Mouse (Mus musculus) layer of hippocampus, postnatal 36 days (tissue): ENCODE measurements around the gene Cnpy4. TPM values are rescaled to one million over a fixed set of nuclear protein-coding genes. Genes with fewer than 3 reads are reported as not detected.
"Not testable (repeated sequence)": the region's sequence is repeated elsewhere in the genome, so short reads cannot be mapped to it uniquely, and the experiment has no call there.

Source experiments
- DNase-seq, 2 experiments: peaks; one replicate each; pipeline ENCODE4 v3.0.0; 2022
- microRNA-seq, 2 experiments: library from miRNA; unstranded; fragments of <30 nt; microRNA quantifications; one replicate each; pipeline ENCODE4 v1.2.0; 2021
- total RNA-seq, 2 experiments: library from RNA; stranded (reverse); gene quantifications; 2 replicates each; pipeline ENCODE4 v1.2.3; 2021

Cnpy4 gene
- total RNA-seq, 2 experiments from 2014 or later: 15.0 to 16.8 TPM

GRCm38 (mm10) chr5:138207253-138207652, 20.0 kb downstream of the Cnpy4 start:
- DNase-seq: no peak

GRCm38 (mm10) chr5:138207873-138208272, 20.6 kb downstream of the Cnpy4 start:
- no peak for DNase-seq

GRCm38 (mm10) chr5:138216632-138217031, 29.3 kb downstream of the Cnpy4 start:
- not testable (repeated sequence) for DNase-seq

- DNase-seq: no peak
Measured at GRCm38 (mm10) chr5:138219864-138220263, 32.6 kb downstream of the Cnpy4 start.

GRCm38 (mm10) chr5:138222111-138222510, 34.8 kb downstream of the Cnpy4 start:
- DNase-seq: peak; percentile 77 to 85

GRCm38 (mm10) chr5:138223287-138223686, 36.0 kb downstream of the Cnpy4 start:
- no peak for DNase-seq

GRCm38 (mm10) chr5:138225700-138226099, 38.4 kb downstream of the Cnpy4 start, which contains the start of gene Nxpe5:
Nxpe5 (plus strand) TSS chr5:138225898.
- DNase-seq: no peak

GRCm38 (mm10) chr5:138226491-138226890, 39.2 kb downstream of the Cnpy4 start:
- DNase-seq: no peak

- DNase-seq: no peak
Measured at GRCm38 (mm10) chr5:138227367-138227766, 40.1 kb downstream of the Cnpy4 start.

GRCm38 (mm10) chr5:138228026-138228425, 40.7 kb downstream of the Cnpy4 start:
- no peak for DNase-seq

- no peak for DNase-seq
Measured at GRCm38 (mm10) chr5:138229511-138229910, 42.2 kb downstream of the Cnpy4 start.

- DNase-seq: no peak
Measured at GRCm38 (mm10) chr5:138233778-138234177, 46.5 kb downstream of the Cnpy4 start.

- DNase-seq: no peak
Measured at GRCm38 (mm10) chr5:138234224-138234623, 46.9 kb downstream of the Cnpy4 start.

- DNase-seq: no peak
Measured at GRCm38 (mm10) chr5:138241511-138241910, 54.2 kb downstream of the Cnpy4 start.

Small RNA genes lying within 50 kb of the gene (microRNA-seq; reads per million reads assigned to microRNA genes)
- gene Mir106b (379 to 490 reads per million in 2 experiments), gene Mir25 (62.4 to 84.8 reads per million in 2 experiments), gene Mir93 (1,508 to 2,429 reads per million in 2 experiments)

Other genes with a start within 250 kb of the Cnpy4 start
- gene Gjc3, start 224.4 kb upstream of the Cnpy4 start, total RNA-seq: 10 to 100 TPM; 26.5 to 31.6 TPM
- gene Azgp1, start 206.0 kb upstream of the Cnpy4 start, total RNA-seq: not detected
- gene Smok3a, start 166.2 kb upstream of the Cnpy4 start, total RNA-seq: not detected
- gene Smok3b, start 166.1 kb upstream of the Cnpy4 start, total RNA-seq: not detected
- gene Smok3c, start 134.3 kb upstream of the Cnpy4 start, total RNA-seq: not detected
- 10 to 100 TPM; 41.5 to 41.9 TPM for gene Zkscan1, start 102.4 kb upstream of the Cnpy4 start, total RNA-seq
- gene Zscan21, start 70.6 kb upstream of the Cnpy4 start, total RNA-seq: 10 to 100 TPM; 14.5 to 15.2 TPM
- gene Zfp113, start 31.7 kb upstream of the Cnpy4 start, total RNA-seq: 10 to 100 TPM; 14.0 to 14.5 TPM
- 100 to 1,000 TPM; 136 to 139 TPM for gene Cops6, start 26.4 kb upstream of the Cnpy4 start, total RNA-seq
- 10 to 100 TPM; 19.3 to 29.6 TPM for gene Ap4m1, start 15.5 kb upstream of the Cnpy4 start, total RNA-seq
- 10 to 100 TPM; 14.5 to 17.4 TPM for gene Mcm7, start 15.1 kb upstream of the Cnpy4 start, total RNA-seq
- 10 to 100 TPM; 37.9 to 44.4 TPM for gene Taf6, start within 50 bp of the Cnpy4 start, total RNA-seq
- 1 to 10 TPM; 8.2 to 8.6 TPM for gene Mblac1, start 6.8 kb downstream of the Cnpy4 start, total RNA-seq
- under 1 TPM in 1 of 2 experiments, not detected in 1; 0.25 TPM for gene Nxpe5, start 38.4 kb downstream of the Cnpy4 start, total RNA-seq
- 10 to 100 TPM; 54.5 to 58.7 TPM for gene Lamtor4, start 68.0 kb downstream of the Cnpy4 start, total RNA-seq
- gene BC037034, start 76.5 kb downstream of the Cnpy4 start, total RNA-seq: 10 to 100 TPM; 70.0 to 73.7 TPM
- 1 to 10 TPM; 3.2 to 3.7 TPM for gene Gal3st4, start 85.4 kb downstream of the Cnpy4 start, total RNA-seq
- not detected for gene Gm43720, start 92.5 kb downstream of the Cnpy4 start, total RNA-seq
- gene Gpc2, start 92.5 kb downstream of the Cnpy4 start, total RNA-seq: 1 to 10 TPM; 2.1 to 3.1 TPM
- gene Stag3, start 92.8 kb downstream of the Cnpy4 start, total RNA-seq: 1 to 10 TPM in 1 of 2 experiments, under 1 TPM in 1; 0.77 to 1.3 TPM
- not detected for gene Pvrig, start 154.5 kb downstream of the Cnpy4 start, total RNA-seq